Mouse (Mus musculus): ENCODE measurements around the gene Oas3. TPM values are rescaled to one million over a fixed set of nuclear protein-coding genes. Genes with fewer than 3 reads are reported as not detected.

Oas3 gene
- polyA plus RNA-seq, 1 experiment, result 1.9 TPM

DNA sequence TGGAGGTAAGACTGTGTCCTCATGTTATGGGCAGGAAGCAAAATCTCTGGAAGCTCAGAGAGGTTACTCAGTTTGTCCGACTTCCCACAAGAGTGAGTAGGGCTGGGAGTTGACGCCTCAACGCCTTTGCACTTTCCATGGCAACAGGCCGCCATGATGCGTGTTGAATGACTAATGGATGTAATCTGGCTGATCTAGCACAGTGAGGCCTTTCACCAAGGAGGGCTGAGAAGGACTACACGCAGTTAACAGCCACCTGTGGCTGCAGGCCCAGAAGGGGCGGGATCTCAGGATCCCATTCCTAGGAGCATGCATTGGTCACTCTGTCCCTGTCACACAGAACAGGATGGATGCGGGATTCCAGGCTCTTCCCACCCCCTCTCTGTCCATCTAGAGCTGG, 64.7 kb downstream of the Oas3 start:
- no peak for TF ChIP-seq POLR2A (IDR thresholded peaks at IDR 0.05; ENCODE audit: insufficient read depth, low read length)
- no peak for TF ChIP-seq CTCF (IDR thresholded peaks at IDR 0.05; ENCODE audit: low read depth, low read length)
- TF ChIP-seq EP300 (IDR thresholded peaks at IDR 0.05; ENCODE audit: insufficient read depth, low read depth, low read length), result no peak
- Histone ChIP-seq H3K9ac (ENCODE audit: low read depth, poor library complexity, severe bottlenecking) (no peak overlapping the region), H3K4me1 (ENCODE audit: control insufficient read depth, insufficient read depth, low read length) (no peaks in the 10 kb centered on the region), H3K27me3 (ENCODE audit: control insufficient read depth, insufficient read depth, low read length, poor library complexity, severe bottlenecking) (peaks cover 4% of the 10 kb centered on the region; the same call in 1 of the 2 replicates), H3K9me3 (replicated peaks; ENCODE audit: control insufficient read depth, insufficient read depth, low read length, poor library complexity, severe bottlenecking) (no peaks in the 10 kb centered on the region), H3K27ac (ENCODE audit: insufficient read depth, low read length) (no peak overlapping the region), H3K36me3 (ENCODE audit: control insufficient read depth, insufficient read depth, low read length, poor library complexity, severe bottlenecking) (no peaks in the 10 kb centered on the region), H3K4me3 (ENCODE audit: low read depth, low read length) (no peak overlapping the region)

DNA sequence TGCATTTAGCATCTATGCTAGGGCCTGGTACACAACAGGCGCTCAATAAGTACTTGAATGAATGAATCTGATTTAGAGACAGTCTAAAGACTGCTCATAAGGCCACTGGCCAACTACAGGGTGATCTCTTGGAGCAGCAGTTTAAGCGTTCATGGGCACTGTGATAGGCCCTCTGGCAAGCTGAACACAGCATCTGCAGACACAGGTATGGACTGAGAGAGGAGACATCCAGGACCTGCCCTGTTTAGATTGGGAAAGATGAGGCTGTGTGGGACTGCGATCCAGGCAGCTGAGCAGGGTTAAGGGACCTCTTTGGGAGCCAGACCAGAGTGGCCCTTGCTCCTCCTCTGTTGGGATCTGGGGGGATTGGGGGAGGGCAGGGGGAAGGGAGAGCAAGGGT, 65.6 kb downstream of the Oas3 start, which contains the start of gene Dtx1:
Dtx1 (minus strand) TSS at position 101 of the 400 bp plus-strand sequence.
- Histone ChIP-seq H3K27ac (ENCODE audit: insufficient read depth, low read length) (no peak within 1 kb of the TSS), H3K9ac (ENCODE audit: low read depth, poor library complexity, severe bottlenecking) (0 out of 2 replicates have a peak within 1 kb of the TSS, but pooled peaks have one; percentile 5), H3K9me3 (replicated peaks; ENCODE audit: control insufficient read depth, insufficient read depth, low read length, poor library complexity, severe bottlenecking) (no peaks in the 10 kb centered on the region), H3K4me1 (ENCODE audit: control insufficient read depth, insufficient read depth, low read length) (no peaks in the 10 kb centered on the region), H3K36me3 (ENCODE audit: control insufficient read depth, insufficient read depth, low read length, poor library complexity, severe bottlenecking) (no peaks in the 10 kb centered on the region), H3K27me3 (ENCODE audit: control insufficient read depth, insufficient read depth, low read length, poor library complexity, severe bottlenecking) (peaks cover 4% of the 10 kb centered on the region; the same call in 1 of the 2 replicates), H3K4me3 (ENCODE audit: low read depth, low read length) (peak within 1 kb of the TSS; percentile 46)
- no peak for TF ChIP-seq POLR2A (IDR thresholded peaks at IDR 0.05; ENCODE audit: insufficient read depth, low read length)
- TF ChIP-seq EP300 (IDR thresholded peaks at IDR 0.05; ENCODE audit: insufficient read depth, low read depth, low read length), result no peak
- TF ChIP-seq CTCF (IDR thresholded peaks at IDR 0.05; ENCODE audit: low read depth, low read length), result no peak

- Histone ChIP-seq H3K4me3 (ENCODE audit: low read depth, low read length) (peak overlapping the region; percentile 46), H3K9me3 (replicated peaks; ENCODE audit: control insufficient read depth, insufficient read depth, low read length, poor library complexity, severe bottlenecking) (no peaks in the 10 kb centered on the region), H3K27ac (ENCODE audit: insufficient read depth, low read length) (no peak overlapping the region), H3K9ac (ENCODE audit: low read depth, poor library complexity, severe bottlenecking) (0 out of 2 replicates have a peak overlapping the region, but pooled peaks have one; percentile 5), H3K36me3 (ENCODE audit: control insufficient read depth, insufficient read depth, low read length, poor library complexity, severe bottlenecking) (no peaks in the 10 kb centered on the region), H3K4me1 (ENCODE audit: control insufficient read depth, insufficient read depth, low read length) (no peaks in the 10 kb centered on the region), H3K27me3 (ENCODE audit: control insufficient read depth, insufficient read depth, low read length, poor library complexity, severe bottlenecking) (peaks cover 4% of the 10 kb centered on the region; the same call in 1 of the 2 replicates)
- TF ChIP-seq POLR2A (IDR thresholded peaks at IDR 0.05; ENCODE audit: insufficient read depth, low read length) (no peak), EP300 (IDR thresholded peaks at IDR 0.05; ENCODE audit: insufficient read depth, low read depth, low read length) (no peak), CTCF (IDR thresholded peaks at IDR 0.05; ENCODE audit: low read depth, low read length) (no peak)
These were observed 66.0 kb downstream of the Oas3 start for GRCm38 (mm10) chr5:120711416-120711815.

DNA sequence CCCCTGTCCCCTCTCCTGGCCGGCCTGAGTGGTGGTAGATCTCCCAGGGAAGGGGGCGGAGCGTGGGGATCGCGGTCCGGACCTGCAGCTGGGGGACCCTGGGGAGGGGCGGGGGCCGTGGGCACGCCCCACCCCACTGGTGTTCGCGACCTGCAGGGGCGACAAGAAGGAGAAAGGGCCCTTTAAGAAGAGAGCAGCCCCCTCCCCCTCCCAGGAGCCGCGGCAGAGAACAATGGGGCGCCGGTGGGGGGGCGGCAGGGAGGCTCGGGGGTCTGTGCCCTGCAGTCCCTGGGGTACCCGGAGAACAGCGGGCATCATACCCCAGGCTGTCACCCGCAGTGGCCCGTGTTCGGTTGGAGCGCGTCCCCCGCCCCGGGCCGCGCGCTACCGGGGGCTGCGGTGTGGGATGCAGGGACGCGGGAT, 66.6 kb downstream of the Oas3 start:
- no peak overlapping the region for H3K27ac ChIP-seq (ENCODE audit: insufficient read depth, low read length)
- 0 out of 2 replicates have a peak overlapping the region, but pooled peaks have one; percentile 5 for H3K9ac ChIP-seq (ENCODE audit: low read depth, poor library complexity, severe bottlenecking)
- H3K4me1 ChIP-seq (ENCODE audit: control insufficient read depth, insufficient read depth, low read length), result peaks cover 5% of the 10 kb centered on the region
- H3K9me3 ChIP-seq (replicated peaks; ENCODE audit: control insufficient read depth, insufficient read depth, low read length, poor library complexity, severe bottlenecking), result no peaks in the 10 kb centered on the region
- TF ChIP-seq POLR2A (IDR thresholded peaks at IDR 0.05; ENCODE audit: insufficient read depth, low read length) (no peak), CTCF (IDR thresholded peaks at IDR 0.05; ENCODE audit: low read depth, low read length) (no peak), EP300 (IDR thresholded peaks at IDR 0.05; ENCODE audit: insufficient read depth, low read depth, low read length) (no peak)
- H3K27me3 ChIP-seq (ENCODE audit: control insufficient read depth, insufficient read depth, low read length, poor library complexity, severe bottlenecking), result peaks cover 4% of the 10 kb centered on the region; the same call in 1 of the 2 replicates
- H3K4me3 ChIP-seq (ENCODE audit: low read depth, low read length), result peak overlapping the region; percentile 59
- no peaks in the 10 kb centered on the region for H3K36me3 ChIP-seq (ENCODE audit: control insufficient read depth, insufficient read depth, low read length, poor library complexity, severe bottlenecking)

DNA sequence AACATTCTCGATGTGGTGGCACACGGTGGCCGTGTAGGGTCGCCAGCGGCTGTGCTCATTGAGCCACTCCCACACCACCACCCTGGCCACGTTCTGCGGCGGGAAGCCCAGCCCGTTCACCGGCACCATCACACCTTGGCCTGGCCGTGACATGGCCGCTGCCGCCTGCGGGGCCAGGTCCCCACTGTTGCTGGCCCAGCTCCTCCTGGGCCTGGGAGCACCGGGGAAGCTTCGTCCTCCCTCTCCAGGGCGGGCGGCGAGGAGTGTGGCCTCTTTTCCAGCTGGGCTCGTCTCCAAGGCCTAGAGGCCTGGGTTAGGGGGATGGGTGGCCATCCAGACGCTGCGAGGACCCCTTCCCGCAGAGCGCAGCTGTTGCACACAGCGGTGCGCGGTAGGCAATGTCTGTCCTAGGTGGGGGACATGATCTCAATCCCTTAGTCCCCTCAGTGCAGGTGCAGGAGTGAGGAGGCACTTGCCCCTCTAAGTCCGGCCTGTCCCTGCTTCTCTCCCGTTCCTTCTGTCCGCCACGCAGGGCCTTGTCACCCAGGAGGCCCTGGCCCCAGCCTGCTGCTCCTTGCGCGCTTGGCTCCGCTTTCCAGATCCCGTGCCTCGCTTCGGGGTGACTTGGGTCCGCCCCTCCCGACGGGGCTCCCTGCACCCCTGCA, 67.2 kb downstream of the Oas3 start:
- Histone ChIP-seq H3K9me3 (replicated peaks; ENCODE audit: control insufficient read depth, insufficient read depth, low read length, poor library complexity, severe bottlenecking) (no peaks in the 10 kb centered on the region), H3K4me3 (ENCODE audit: low read depth, low read length) (peak overlapping the region; percentile 59), H3K36me3 (ENCODE audit: control insufficient read depth, insufficient read depth, low read length, poor library complexity, severe bottlenecking) (no peaks in the 10 kb centered on the region), H3K27me3 (ENCODE audit: control insufficient read depth, insufficient read depth, low read length, poor library complexity, severe bottlenecking) (peaks cover 4% of the 10 kb centered on the region; the same call in 1 of the 2 replicates), H3K9ac (ENCODE audit: low read depth, poor library complexity, severe bottlenecking) (peak overlapping the region; percentile 17; the same call in 1 of the 2 replicates), H3K4me1 (ENCODE audit: control insufficient read depth, insufficient read depth, low read length) (peaks cover 9% of the 10 kb centered on the region), H3K27ac (ENCODE audit: insufficient read depth, low read length) (no peak overlapping the region)
- TF ChIP-seq EP300 (IDR thresholded peaks at IDR 0.05; ENCODE audit: insufficient read depth, low read depth, low read length) (no peak), POLR2A (IDR thresholded peaks at IDR 0.05; ENCODE audit: insufficient read depth, low read length) (no peak), CTCF (IDR thresholded peaks at IDR 0.05; ENCODE audit: low read depth, low read length) (no peak)

GRCm38 (mm10) chr5:120706976-120707375, 70.5 kb downstream of the Oas3 start:
- TF ChIP-seq CTCF (IDR thresholded peaks at IDR 0.05; ENCODE audit: low read depth, low read length) (no peak), POLR2A (IDR thresholded peaks at IDR 0.05; ENCODE audit: insufficient read depth, low read length) (no peak)
- Histone ChIP-seq H3K4me1 (ENCODE audit: control insufficient read depth, insufficient read depth, low read length) (peaks cover 12% of the 10 kb centered on the region), H3K4me3 (ENCODE audit: low read depth, low read length) (no peak overlapping the region), H3K27ac (ENCODE audit: insufficient read depth, low read length) (no peak overlapping the region), H3K9ac (ENCODE audit: low read depth, poor library complexity, severe bottlenecking) (peak overlapping the region; percentile 12; the same call in 1 of the 2 replicates), H3K9me3 (replicated peaks; ENCODE audit: control insufficient read depth, insufficient read depth, low read length, poor library complexity, severe bottlenecking) (no peaks in the 10 kb centered on the region), H3K27me3 (ENCODE audit: control insufficient read depth, insufficient read depth, low read length, poor library complexity, severe bottlenecking) (peaks cover 4% of the 10 kb centered on the region; the same call in 1 of the 2 replicates), H3K36me3 (ENCODE audit: control insufficient read depth, insufficient read depth, low read length, poor library complexity, severe bottlenecking) (no peaks in the 10 kb centered on the region)
